Mouse (Mus musculus) splenic B cell, adult 2 months (primary cell): Measurements from ENCODE around the gene Wnk2.

Source experiments
- DNase-seq: peaks from one replicate; pipeline ENCODE4 v3.0.0-alpha.2; 2011; ENCODE audit warnings: low read depth, low spot score
- H3K27me3 ChIP-seq: 2 replicates; pipeline ENCODE4 v1.6.1; 2012; ENCODE audit warnings: mild to moderate bottlenecking, low read length, moderate library complexity, mixed read lengths; ENCODE audit not compliant: control insufficient read depth, poor library complexity, insufficient read depth, severe bottlenecking
- H3K36me3 ChIP-seq: 2 replicates; pipeline ENCODE4 v1.6.1; 2012; ENCODE audit warnings: mild to moderate bottlenecking, low read length, moderate library complexity, mixed read lengths; ENCODE audit not compliant: control insufficient read depth, poor library complexity, insufficient read depth, severe bottlenecking

The Wnk2 gene

DNA sequence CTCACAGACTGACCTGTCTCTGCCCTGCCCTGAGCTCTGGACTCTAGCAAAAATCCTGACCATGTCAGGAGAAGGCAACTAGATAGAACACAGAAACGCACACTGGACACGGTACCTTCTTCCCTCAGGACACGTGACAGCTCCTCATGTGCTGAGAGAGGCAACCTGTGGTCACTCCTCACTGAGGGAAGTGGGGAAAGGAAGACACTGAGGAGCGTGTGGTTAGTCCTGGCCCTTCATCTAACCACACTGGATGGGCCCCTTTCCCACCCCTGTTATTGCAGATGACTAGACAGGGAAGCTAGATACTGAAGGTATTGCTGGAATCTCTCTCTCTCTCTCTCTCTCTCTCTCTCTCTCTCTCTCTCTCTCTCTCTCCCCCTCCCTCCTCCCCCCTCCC lies 14.9 kb upstream of the Wnk2 start:
- H3K36me3 ChIP-seq: no peaks in the 10 kb centered on the region
- H3K27me3 ChIP-seq: no peaks in the 10 kb centered on the region
- no peak for DNase-seq

DNA sequence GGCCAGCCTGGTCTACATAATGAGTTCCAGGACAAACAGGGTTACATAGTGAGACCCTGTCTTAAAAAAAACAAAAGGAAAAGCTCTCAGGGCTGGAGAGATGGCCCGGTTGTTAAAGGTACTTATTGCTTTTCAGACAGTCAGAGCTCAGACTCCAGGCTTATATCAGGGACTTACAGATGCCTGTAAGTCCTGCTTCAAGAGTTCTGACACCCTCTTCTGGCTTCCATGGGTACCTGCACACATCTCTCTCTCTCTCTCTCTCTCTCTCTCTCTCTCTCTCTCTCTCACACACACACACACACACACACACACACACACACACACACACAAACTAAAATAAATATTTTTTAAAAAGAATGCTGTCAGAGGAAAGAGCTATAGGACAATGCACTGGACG lies 13.4 kb upstream of the Wnk2 start:
- no peaks in the 10 kb centered on the region for H3K36me3 ChIP-seq
- H3K27me3 ChIP-seq: no peaks in the 10 kb centered on the region
- no peak for DNase-seq

DNA sequence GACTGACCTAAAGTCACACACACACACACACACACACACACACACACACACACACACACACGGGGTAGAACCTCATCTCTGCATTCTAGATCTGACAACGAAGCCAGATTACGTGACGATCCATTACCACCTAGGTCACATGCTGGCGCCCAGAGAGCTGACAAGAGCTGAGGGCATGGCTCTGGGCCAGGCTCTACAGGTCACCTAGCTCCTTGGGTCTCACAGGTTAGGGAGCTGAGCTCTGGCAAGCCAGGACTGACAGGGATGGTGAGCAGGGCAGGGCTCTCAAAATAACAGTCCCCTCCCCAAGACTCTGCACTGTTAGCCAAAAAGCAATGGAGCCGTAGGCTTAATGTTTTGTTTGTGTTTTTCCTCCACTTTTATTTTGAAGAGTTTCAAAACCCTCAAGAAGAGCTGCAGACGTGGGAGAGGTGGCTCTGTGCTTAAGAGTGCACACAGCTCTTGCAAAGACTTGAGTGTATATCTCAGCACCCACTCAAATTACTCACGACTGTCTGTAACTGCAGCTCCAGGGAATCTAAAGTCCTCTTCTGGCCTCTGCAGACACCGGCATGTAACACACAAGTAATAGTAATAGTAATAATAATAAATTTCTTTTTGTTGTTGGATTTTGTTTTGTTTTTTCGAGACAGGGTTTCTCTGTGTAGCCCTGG lies 10.4 kb upstream of the Wnk2 start:
- H3K36me3 ChIP-seq: no peaks in the 10 kb centered on the region

DNA sequence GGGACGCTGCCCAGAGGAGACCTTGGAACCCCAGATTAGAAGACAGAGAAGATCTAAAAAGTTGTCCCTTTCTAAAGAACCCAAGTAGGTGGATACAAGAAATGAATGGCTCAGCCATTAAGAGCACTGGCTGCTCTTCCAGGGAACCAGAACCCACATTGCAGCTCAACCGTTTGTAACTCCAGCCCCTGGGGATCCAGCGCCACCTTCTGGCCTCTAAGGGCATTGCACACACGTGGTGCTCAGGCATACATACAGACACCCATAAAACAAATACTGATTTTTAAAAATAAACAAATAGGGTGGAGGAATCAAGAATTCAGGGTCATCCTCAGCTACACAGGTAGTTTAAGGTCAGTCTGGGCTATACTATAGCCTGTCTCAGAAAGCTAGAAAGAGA lies 8.8 kb upstream of the Wnk2 start:
- DNase-seq: no peak
- H3K36me3 ChIP-seq: no peaks in the 10 kb centered on the region
- no peaks in the 10 kb centered on the region for H3K27me3 ChIP-seq

More for the DNA sequence above, 10.4 kb upstream of the Wnk2 start:
- H3K27me3 ChIP-seq: no peaks in the 10 kb centered on the region
- no peak for DNase-seq

DNA sequence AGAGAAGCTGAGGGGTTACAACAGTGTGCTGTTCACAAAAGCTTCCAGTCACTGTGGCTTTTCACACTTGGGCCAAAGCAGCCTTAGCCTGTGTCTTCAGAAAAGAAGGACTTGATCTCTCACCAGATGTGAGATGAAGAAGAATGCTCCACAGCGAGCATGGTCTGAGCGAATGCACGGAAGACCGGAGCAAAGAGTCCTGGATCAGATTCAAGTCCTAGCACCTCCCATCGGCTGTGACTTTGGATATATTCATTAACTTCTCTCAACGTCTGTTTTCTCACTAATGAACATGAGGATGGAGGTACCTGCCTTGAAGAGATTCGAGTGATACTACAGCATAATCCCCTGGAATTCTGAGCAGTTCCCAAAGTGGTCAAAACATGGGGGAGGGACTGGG lies 6.8 kb upstream of the Wnk2 start:
- Histone ChIP-seq H3K36me3 (no peaks in the 10 kb centered on the region), H3K27me3 (no peaks in the 10 kb centered on the region)
- DNase-seq: no peak

DNA sequence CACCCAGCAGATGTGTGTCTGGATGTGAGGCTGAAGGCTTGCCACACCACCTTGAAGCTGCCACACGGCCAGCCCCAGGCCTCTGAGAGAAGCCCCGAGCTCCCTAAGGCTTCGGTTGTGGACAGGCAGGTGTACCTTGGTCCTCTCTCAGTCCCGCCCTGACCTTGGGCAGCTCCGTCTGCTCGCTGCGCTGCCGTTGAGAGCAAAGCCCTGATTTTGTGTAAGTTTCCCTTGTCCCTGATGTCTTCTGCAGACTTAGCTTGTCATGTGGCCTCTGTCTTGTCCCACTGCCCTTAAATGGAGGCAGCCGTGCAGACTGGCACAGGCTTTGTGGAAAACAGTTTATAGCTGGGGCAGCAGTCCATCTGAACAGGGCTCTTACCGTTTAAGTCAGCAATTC lies 6.2 kb upstream of the Wnk2 start:
- no peaks in the 10 kb centered on the region for H3K27me3 ChIP-seq
- no peaks in the 10 kb centered on the region for H3K36me3 ChIP-seq
- DNase-seq: no peak

DNA sequence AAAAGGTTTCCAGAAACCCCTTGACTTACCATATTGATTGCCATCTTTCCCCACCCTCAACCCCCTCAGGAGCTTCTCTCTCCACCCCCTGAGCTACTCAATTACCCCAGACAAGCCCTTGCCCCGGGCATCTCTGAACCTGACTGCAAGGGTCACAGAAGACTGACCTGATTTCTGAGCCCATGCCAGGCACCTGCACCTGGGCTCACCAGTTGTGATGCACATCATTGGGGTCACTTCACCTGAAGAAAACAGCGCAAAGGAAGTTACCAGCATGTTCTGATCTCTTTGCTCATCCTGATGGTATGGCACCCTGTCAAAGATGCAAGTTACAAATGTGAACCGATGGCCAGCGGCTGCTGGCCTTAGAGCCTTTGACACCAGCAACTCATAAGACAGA lies 873 bp upstream of the Wnk2 start:
- H3K27me3 ChIP-seq: no peaks in the 10 kb centered on the region
- DNase-seq: no peak
- H3K36me3 ChIP-seq: no peaks in the 10 kb centered on the region

DNA sequence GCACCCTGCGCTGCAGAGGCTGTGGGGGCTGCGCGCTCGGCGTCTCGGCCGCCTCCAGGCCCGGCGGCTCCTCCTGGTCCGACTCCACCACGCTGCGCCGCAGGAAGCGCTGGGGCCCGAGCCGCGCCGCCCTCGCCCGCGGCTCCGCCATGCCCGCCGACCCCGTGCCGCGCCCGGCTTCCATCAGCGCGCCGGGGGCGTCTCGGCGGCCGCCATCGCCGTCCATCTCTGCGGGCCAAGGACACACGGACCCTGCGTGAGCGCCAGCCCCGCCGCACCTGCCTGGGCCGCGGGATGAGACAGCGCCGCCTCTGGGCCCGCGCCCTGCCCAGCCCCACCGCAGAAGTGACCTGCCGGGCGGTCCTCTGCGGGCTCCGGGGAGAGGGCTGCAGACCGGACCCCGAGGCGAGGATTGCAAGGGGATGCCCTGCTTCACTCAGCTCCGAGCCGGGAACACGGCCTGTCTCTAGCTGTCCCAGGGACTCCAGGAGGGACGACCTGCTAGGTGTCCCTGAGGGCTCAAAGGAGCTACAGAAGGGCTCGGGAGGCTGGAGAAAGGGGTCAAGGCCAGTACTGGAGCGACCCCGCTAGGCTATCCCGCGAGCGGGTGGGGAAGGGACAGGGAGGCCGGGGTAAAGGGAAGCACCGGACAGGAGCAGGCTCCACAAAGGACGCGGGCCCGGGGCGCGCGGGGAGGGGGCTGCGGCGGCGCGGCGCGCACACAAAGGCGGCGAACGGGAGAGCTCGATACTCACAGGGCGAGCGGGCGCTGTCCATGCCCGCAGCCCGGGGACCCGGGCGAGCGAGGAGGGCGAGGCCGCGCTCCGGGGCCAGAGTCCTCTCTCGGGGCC lies 582 bp downstream of the Wnk2 start:
- peak; percentile 12 for DNase-seq
- H3K27me3 ChIP-seq: no peaks in the 10 kb centered on the region

DNA sequence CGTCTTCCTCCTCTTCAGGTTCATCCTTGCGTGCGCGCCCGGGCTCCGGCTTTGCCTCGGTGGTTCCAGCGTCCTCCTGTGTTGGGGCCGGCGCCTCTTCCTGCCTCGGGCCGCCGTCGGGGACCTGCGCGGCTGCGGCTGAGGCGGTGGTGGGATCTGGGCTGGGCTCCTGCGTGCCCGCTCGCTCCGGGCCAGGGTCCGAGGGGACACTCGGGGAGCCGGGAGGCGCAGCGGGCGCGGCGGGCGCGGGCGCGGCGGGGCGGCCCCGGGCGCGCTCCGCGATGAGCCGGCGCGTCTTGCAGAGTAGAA lies 1.2 kb downstream of the Wnk2 start:
- no peaks in the 10 kb centered on the region for H3K36me3 ChIP-seq
- DNase-seq: no peak
- H3K27me3 ChIP-seq: no peaks in the 10 kb centered on the region

More for the DNA sequence above, 582 bp downstream of the Wnk2 start:
- no peaks in the 10 kb centered on the region for H3K36me3 ChIP-seq

DNA sequence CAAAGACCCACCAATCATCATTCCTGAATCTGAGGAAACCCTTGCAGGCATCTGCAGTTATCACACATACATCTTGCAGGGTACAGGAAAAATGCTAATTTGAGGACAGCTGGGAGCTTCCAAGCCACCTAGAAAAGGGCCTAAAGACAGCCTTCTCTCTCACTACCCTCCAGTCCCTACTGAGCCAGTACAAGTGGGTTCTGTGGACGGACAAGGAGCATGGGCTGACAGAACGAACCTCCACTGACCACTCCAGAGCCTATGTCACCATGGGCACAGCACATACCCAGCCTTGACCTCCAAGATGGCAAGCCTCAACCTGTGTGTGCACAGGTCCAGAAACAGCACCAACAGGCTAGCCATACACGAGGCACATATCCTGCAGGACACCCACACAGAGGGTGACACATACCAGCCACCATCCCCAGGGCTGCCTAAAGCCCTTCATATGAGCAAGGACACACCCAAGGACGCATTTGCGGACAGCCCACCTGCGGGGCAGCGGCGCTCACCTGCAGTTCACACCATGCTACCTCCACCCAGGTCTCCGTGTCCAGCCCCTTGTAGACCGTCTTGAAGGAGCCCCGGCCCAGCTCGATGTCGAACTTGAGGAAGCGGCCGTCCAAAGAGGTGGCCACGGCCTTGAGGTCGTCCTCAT lies 1.6 kb downstream of the Wnk2 start:
- H3K27me3 ChIP-seq: no peaks in the 10 kb centered on the region
- H3K36me3 ChIP-seq: no peaks in the 10 kb centered on the region
- DNase-seq: no peak

DNA sequence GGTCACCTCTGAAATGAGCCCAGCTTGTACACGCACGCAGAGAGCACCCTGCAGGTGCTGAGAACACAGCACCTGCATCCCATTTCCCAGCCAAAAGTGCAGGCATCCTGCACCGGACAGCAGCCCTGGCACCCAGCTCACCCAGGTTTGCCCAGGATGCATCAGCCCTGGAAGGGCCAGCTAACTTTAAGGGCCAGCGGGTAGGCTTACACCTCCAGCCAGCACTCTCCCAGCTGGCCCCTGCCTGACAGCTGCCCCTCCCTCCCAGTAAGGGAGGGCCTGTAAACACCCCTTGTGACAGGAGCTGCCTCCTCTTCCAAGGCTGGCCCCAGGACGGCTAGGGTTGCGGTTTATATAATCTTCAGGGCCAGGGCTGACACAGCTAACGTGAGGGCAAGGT lies 2.4 kb downstream of the Wnk2 start:
- DNase-seq: no peak
- Histone ChIP-seq H3K36me3 (no peaks in the 10 kb centered on the region), H3K27me3 (no peaks in the 10 kb centered on the region)

DNA sequence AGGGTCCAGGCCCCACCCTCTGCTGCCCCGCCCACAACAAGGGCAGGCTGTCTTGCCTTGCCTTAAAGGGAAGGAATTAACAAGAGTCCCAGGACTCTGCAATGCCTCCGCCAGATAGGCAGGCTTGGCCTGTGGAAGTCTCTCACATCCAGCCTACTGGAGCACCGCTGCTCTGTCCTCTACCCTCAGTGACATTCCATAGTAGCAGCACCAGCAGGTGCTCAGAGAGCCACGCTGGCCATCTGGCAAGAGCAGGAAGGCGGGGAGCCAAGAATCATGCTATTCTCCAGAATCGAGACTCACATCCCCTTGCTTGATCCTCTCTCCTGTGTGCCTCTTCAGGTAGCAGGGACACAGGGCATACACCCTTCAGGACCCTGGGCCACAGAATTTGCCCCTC lies 3.4 kb downstream of the Wnk2 start:
- no peak for DNase-seq
- H3K36me3 ChIP-seq: no peaks in the 10 kb centered on the region
- H3K27me3 ChIP-seq: no peaks in the 10 kb centered on the region

DNA sequence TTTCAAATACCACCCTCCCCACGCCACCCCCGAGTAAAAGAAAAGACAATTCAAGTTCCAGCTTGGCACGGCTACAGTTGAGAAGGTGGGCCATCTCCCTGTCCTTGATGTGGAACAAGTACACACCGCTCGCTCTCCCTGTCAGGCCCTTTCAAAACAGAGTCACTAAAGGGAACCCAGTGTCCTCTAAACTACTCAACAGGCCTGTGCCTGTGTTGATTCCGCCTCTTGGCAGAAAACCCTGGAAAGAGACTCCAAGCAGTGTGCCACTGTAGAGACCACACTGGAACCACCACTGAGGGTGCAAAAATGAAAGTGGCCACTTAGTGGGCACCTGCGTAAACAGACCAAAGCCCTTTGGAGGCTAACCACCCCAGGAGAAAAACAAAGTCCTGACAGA lies 4.5 kb downstream of the Wnk2 start:
- no peak for DNase-seq
- Histone ChIP-seq H3K36me3 (no peaks in the 10 kb centered on the region), H3K27me3 (no peaks in the 10 kb centered on the region)

DNA sequence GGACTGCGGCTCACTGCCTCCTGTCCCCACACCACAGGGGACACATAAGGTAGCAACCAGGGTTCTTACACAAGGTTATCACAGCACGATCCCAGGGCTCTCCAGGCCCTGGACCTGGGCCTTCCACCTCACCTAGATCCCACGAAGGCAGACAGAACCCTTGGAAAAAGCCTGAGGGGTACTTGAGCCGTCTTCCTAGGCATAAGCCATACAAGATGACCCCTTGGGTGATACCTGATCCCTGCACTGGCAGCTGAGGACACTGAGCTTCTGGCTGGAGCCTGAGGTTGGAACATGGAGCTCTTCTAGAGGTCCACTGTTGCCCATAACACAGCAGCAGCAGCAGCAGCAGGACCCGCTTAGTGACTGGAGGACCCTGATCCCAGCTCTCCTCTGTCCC lies 5.4 kb downstream of the Wnk2 start:
- no peaks in the 10 kb centered on the region for H3K27me3 ChIP-seq
- H3K36me3 ChIP-seq: no peaks in the 10 kb centered on the region
- no peak for DNase-seq

DNA sequence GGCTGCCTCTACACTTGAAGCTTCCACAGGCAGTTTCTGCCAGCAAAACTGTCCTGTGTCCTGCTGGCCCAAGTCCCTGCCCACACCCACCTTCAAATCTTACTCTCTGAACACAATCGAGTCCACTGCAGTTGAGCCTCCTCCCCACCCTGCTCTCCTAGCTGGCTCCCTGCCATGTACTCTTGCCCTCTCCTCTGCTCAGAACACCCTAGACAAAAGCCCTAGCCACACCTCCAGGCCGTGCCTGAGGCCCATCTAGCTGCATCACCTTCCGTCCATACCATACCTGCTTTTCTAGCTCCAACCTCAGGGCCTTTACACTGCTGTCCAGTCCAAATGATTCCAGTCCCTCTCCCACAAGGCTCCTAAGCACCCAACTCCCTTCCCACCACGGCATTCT lies 7.2 kb downstream of the Wnk2 start:
- Histone ChIP-seq H3K27me3 (no peaks in the 10 kb centered on the region), H3K36me3 (no peaks in the 10 kb centered on the region)
- no peak for DNase-seq
